Mouse (Mus musculus) liver, postnatal 0 days (tissue): ENCODE data around the gene Magel2. TPM values are rescaled to one million over a fixed set of nuclear protein-coding genes. Genes with fewer than 3 reads are reported as not detected.
A peak's percentile ranks its signal among the peaks of the same experiment; 100 is the strongest.

Experiments
- ATAC-seq: fragments of 200-750 bp; cut with Nextera tagmentation; 2 replicates; pipeline ENCODE4 v1.8.0; 2017; ENCODE audit warnings: mild to moderate bottlenecking, moderate library complexity
- DNase-seq: peaks from one replicate; pipeline ENCODE4 v3.0.0-alpha.2; 2016
- H3K27ac ChIP-seq: fragments of 300-500 bp; sonication (generic); 2 replicates; pipeline ENCODE4 v1.5.1; 2014; ENCODE audit warnings: antibody characterized with exemption, moderate library complexity, mild to moderate bottlenecking, low read depth
- H3K27me3 ChIP-seq: fragments of 300-500 bp; sonication (generic); 2 replicates; pipeline ENCODE4 v1.6.1; 2014; ENCODE audit warnings: low read length, control low read depth, mixed read lengths; ENCODE audit not compliant: insufficient read depth
- H3K36me3 ChIP-seq: fragments of 300-500 bp; sonication (generic); replicated peaks from 2 replicates; pipeline ENCODE4 v1.6.1; 2014; ENCODE audit warnings: mild to moderate bottlenecking, control low read depth, low read length, moderate library complexity, mixed read lengths; ENCODE audit not compliant: insufficient read depth
- H3K4me1 ChIP-seq: fragments of 300-500 bp; sonication (generic); 2 replicates; pipeline ENCODE4 v1.6.1; 2014; ENCODE audit warnings: antibody characterized with exemption, mild to moderate bottlenecking, control low read depth; ENCODE audit not compliant: insufficient read depth
- H3K4me2 ChIP-seq: fragments of 300-500 bp; sonication (generic); 2 replicates; pipeline ENCODE4 v1.6.1; 2014; ENCODE audit warnings: low read depth, mild to moderate bottlenecking, low read length, moderate library complexity, mixed read lengths
- H3K4me3 ChIP-seq: fragments of 300-500 bp; sonication (generic); 2 replicates; pipeline ENCODE4 v1.5.1; 2014; ENCODE audit warnings: low read depth, low read length
- H3K9ac ChIP-seq: fragments of 300-500 bp; sonication (generic); replicated peaks from 2 replicates; pipeline ENCODE4 v1.6.1; 2014; ENCODE audit warnings: mild to moderate bottlenecking, moderate library complexity
- H3K9me3 ChIP-seq: fragments of 300-500 bp; sonication (generic); 2 replicates; pipeline ENCODE4 v1.6.1; 2016; ENCODE audit warnings: mild to moderate bottlenecking, control low read depth, low read length, mixed read lengths
- CTCF ChIP-seq: sonication (generic); IDR thresholded peaks from 2 replicates; pipeline ENCODE4 v1.5.1; 2016; ENCODE audit warnings: antibody characterized with exemption, low read depth
- EP300 ChIP-seq: IDR thresholded peaks from 2 replicates; pipeline ENCODE4 v1.6.1; 2016; ENCODE audit warnings: antibody characterized with exemption, low read depth, mild to moderate bottlenecking
- WGBS: fragments of 180-500 bp; shearing (Covaris S2); extraction: QIAGEN DNeasy Blood & Tissue Kit; methylation state at CpG from one replicate; pipeline ENCODE4 v1.1.7; 2014; ENCODE audit not compliant: insufficient replicate concordance; 5-methylcytosine and 5-hydroxymethylcytosine counted together
- polyA plus RNA-seq: library from polyadenylated mRNA; unstranded; fragments of >200 nt; fragmentation: Nextera tagmentation; extraction: Ambion mirVana; gene quantifications from 2 replicates; pipeline ENCODE4 v1.2.1, GENCODE M21; 2015

The Magel2 gene
- polyA plus RNA-seq = 0.02 TPM in 1 of 2 replicates, not detected in the other

GRCm38 (mm10) chr7:62376510-62377304 is at the start of gene Magel2:
TSS of gene Magel2 (plus strand) at chr7:62377010.
- no peak within 1 kb of the TSS for H3K9ac ChIP-seq
- H3K36me3 ChIP-seq = no peaks in the 10 kb centered on the region
- no peaks in the 10 kb centered on the region for H3K4me1 ChIP-seq
- DNase-seq = no peak
- H3K27ac ChIP-seq = no peak within 1 kb of the TSS
- no peaks in the 10 kb centered on the region for H3K9me3 ChIP-seq
- no peak within 1 kb of the TSS for H3K4me3 ChIP-seq
- H3K4me2 ChIP-seq = peak within 1 kb of the TSS; percentile 44
- 22% methylated on average over 30 of the region's 31 CpGs for WGBS
- TF ChIP-seq CTCF (no peak), EP300 (no peak)
- no peak for ATAC-seq
- 0 out of 2 replicates have a peak, but pooled peaks cover 3% of the 10 kb centered on the region for H3K27me3 ChIP-seq

GRCm38 (mm10) chr7:62345411-62345810 is 31.4 kb upstream of the Magel2 start:
- DNase-seq (no peak), ATAC-seq (no peak)
- Histone ChIP-seq H3K4me2 (no peak overlapping the region), H3K27me3 (no peaks in the 10 kb centered on the region), H3K4me3 (no peak overlapping the region), H3K9me3 (no peaks in the 10 kb centered on the region), H3K36me3 (no peaks in the 10 kb centered on the region), H3K9ac (no peak overlapping the region), H3K4me1 (no peaks in the 10 kb centered on the region), H3K27ac (no peak overlapping the region)
- TF ChIP-seq EP300 (no peak), CTCF (no peak)
- WGBS = 12% methylated on average over 1 of the region's 1 CpGs

DNA sequence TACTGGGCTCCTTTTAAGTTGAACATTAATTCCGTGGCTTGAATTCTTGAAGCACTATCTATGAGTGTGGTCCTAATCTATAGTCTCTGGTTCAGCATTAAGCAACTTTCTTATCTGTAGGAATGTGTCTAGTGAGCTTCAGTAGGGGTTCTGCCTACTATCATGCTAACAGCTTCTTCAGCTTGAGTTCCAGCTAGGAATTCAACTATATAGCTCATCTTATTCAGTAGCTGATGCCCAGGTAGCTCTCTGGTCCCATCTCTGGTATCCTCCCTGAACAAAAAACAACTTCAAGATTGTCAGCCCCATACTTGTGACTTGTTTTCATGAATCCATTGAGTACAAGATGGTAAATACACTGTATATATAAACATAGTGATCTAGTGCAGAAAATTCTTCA is 30.5 kb upstream of the Magel2 start, which contains the start of gene Ndn:
Gene Ndn (plus strand): TSS at position 301 of the 400 bp plus-strand sequence.
- Histone ChIP-seq H3K4me1 (no peaks in the 10 kb centered on the region), H3K27ac (no peak within 1 kb of the TSS), H3K4me2 (no peak within 1 kb of the TSS), H3K9me3 (no peaks in the 10 kb centered on the region), H3K27me3 (no peaks in the 10 kb centered on the region), H3K9ac (no peak within 1 kb of the TSS), H3K36me3 (no peaks in the 10 kb centered on the region), H3K4me3 (no peak within 1 kb of the TSS)
- DNase-seq (no peak), ATAC-seq (no peak)
- 32% methylated on average over 1 of the region's 1 CpGs for WGBS
- no peak for TF ChIP-seq EP300
- no peak for TF ChIP-seq CTCF

GRCm38 (mm10) chr7:62348106-62348803 is 28.6 kb upstream of the Magel2 start:
- DNase-seq (peak; percentile 24), ATAC-seq (no peak)
- Histone ChIP-seq H3K9me3 (no peaks in the 10 kb centered on the region), H3K27me3 (no peaks in the 10 kb centered on the region), H3K36me3 (no peaks in the 10 kb centered on the region), H3K4me3 (peak overlapping the region; percentile 22; the same call in 1 of the 2 replicates), H3K27ac (no peak overlapping the region), H3K4me2 (peak overlapping the region; percentile 48), H3K9ac (no peak overlapping the region), H3K4me1 (no peaks in the 10 kb centered on the region)
- WGBS = 17% methylated on average over 42 of the region's 42 CpGs
- no peak for TF ChIP-seq EP300
- TF ChIP-seq CTCF = no peak

GRCm38 (mm10) chr7:62348804-62349190 is 28.0 kb upstream of the Magel2 start:
- no peak overlapping the region for H3K9ac ChIP-seq
- ATAC-seq = no peak

GRCm38 (mm10) chr7:62351266-62351665 is 25.5 kb upstream of the Magel2 start:
- no peaks in the 10 kb centered on the region for H3K27me3 ChIP-seq
- TF ChIP-seq CTCF (no peak), EP300 (no peak)

More at GRCm38 (mm10) chr7:62348804-62349190, 28.0 kb upstream of the Magel2 start:
- WGBS = 43% methylated on average over 17 of the region's 17 CpGs
- DNase-seq = no peak
- H3K4me3 ChIP-seq = peak overlapping the region; percentile 22; the same call in 1 of the 2 replicates
- no peaks in the 10 kb centered on the region for H3K4me1 ChIP-seq
- H3K36me3 ChIP-seq = no peaks in the 10 kb centered on the region
- H3K27me3 ChIP-seq = no peaks in the 10 kb centered on the region
- peak overlapping the region; percentile 48 for H3K4me2 ChIP-seq
- H3K9me3 ChIP-seq = no peaks in the 10 kb centered on the region
- no peak overlapping the region for H3K27ac ChIP-seq
- TF ChIP-seq EP300 = no peak
- TF ChIP-seq CTCF = no peak

More at GRCm38 (mm10) chr7:62351266-62351665, 25.5 kb upstream of the Magel2 start:
- Histone ChIP-seq H3K9me3 (no peaks in the 10 kb centered on the region), H3K4me3 (no peak overlapping the region), H3K9ac (no peak overlapping the region), H3K36me3 (no peaks in the 10 kb centered on the region), H3K4me2 (no peak overlapping the region), H3K27ac (no peak overlapping the region), H3K4me1 (no peaks in the 10 kb centered on the region)
- no peak for ATAC-seq
- WGBS = 46% methylated on average over 8 of the region's 8 CpGs
- no peak for DNase-seq
